Mouse (Mus musculus): ENCODE measurements around the gene Slc29a1. TPM values are rescaled to one million over a fixed set of nuclear protein-coding genes. Genes with fewer than 3 reads are reported as not detected.

Gene Slc29a1
- polyA plus RNA-seq, 1 experiment, result 52.9 TPM

DNA sequence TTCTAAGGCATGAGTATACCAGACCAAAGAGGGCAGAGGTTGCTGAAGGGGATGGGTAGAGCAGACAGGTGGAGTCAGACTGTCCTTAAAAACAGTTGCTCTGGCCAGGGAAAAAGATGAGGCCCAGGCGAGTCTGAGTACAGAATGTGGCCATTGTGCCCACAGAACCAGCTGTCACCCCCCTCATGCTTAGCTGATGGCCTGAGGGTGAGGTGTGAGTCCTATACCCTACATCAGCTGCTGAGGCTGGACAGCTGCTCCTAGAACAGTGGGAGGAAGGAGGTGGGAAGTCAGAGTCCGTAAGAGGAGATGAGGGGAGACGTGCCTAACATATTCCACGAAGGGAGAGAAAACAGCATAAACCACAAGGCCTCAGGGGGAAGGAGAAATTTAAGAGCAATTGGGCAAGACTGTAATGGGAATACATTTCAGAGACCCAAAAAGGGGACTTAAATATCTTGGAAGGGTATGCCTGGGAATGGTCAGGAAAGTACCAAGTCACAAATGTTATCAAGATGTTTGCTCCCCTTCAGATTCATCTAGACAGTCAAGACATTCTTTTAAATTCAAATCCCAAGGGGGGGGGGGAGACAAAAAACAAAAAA is 16.7 kb upstream of the Slc29a1 start:
- WGBS, result 81% methylated on average over 4 of the region's 4 CpGs
- DNase-seq (ENCODE audit: low read depth, low spot score), result no peak

GRCm38 (mm10) chr17:45612921-45613320 is 13.5 kb upstream of the Slc29a1 start:
- no peak for DNase-seq (ENCODE audit: low read depth, low spot score)

DNA sequence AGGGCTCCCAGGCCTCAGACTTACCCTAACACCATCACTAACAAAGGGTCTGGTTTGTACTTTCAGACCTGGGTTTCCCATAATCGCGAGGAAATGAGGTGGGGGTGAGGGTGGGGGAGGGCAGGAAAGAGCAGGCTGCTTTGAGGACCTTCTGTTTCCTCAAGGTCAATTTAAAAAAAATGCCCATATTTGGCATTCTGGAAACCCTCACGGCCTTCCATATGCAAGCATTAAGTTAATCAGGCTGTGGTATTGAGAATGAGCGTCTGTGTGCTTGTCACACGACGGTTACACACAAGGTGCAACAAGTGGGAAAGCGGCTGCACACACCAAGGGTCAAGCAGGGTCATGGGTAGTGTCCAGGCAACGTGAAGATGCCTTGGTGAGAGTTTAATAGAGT is 12.6 kb upstream of the Slc29a1 start:
- 81% methylated on average over 8 of the region's 8 CpGs for WGBS
- no peak for DNase-seq (ENCODE audit: low read depth, low spot score)

More at GRCm38 (mm10) chr17:45612921-45613320, 13.5 kb upstream of the Slc29a1 start:
- WGBS, result 70% methylated on average over 7 of the region's 7 CpGs

GRCm38 (mm10) chr17:45610144-45610866 is 10.9 kb upstream of the Slc29a1 start:
- WGBS, result 31% methylated on average over 5 of the region's 5 CpGs

DNA sequence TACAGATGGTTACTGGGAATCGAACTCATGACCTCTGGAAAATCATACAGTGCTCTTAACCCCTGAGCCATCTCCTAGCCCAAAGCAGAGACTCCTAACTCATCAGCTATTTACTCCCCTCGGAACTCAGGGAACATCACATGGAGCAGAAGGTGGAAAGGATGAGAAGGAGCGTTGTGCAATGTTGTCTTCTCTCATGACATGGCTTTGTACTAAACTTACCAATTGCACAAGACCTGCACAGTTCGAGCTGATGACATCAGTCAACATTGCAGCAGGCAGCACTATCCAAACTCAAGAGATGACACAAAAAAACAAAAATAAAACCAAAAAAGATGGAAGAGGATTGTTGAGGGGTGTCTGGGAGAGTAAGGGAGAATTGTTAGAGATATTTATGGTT is 9.0 kb upstream of the Slc29a1 start:
- 77% methylated on average over 4 of the region's 4 CpGs for WGBS
- DNase-seq (ENCODE audit: low read depth, low spot score), result no peak

More at GRCm38 (mm10) chr17:45610144-45610866, 10.9 kb upstream of the Slc29a1 start:
- no peak for DNase-seq (ENCODE audit: low read depth, low spot score)

DNA sequence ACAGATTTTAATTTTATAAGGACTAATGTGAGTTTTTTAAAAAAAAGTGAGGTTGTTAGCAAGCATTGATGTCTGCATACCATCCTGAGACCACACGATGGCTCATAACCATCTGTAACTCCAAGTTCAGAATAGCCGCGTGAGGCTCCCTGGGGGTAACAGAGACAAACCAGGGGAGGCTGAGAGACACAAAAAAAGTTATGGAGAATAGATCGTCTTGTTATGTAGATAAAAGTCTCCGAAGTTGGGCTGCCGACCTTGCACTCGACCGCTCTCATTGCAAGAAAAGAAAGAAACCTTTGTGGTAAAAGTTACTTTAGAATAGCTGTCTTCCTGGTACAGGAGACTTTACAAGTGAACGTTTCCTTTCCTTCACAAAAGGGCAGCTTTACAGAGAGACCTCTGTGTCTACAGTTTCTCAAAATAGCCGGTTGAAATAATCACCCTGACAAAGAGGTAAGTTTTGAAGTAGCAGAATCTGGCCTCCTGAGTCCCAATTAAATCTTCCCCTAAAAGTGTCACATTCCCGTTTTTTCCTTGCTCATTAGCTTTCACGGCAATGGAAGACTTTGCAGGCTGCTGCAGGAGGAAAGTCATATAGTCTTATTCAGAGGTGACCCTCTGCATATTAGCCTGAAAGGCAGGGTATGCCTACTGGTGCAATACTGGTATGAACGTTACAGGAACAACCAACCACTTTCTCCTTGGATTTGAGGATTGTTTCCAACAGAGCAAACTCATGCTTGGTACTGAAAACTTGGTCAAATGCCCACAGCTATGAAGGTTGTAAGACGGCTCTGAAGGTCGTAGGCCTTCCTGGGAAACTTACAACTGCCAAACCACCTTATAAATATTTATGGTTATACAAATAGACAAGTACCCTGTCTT is 7.8 kb upstream of the Slc29a1 start:
- DNase-seq (ENCODE audit: low read depth, low spot score), result no peak
- 62% methylated on average over 15 of the region's 15 CpGs for WGBS

DNA sequence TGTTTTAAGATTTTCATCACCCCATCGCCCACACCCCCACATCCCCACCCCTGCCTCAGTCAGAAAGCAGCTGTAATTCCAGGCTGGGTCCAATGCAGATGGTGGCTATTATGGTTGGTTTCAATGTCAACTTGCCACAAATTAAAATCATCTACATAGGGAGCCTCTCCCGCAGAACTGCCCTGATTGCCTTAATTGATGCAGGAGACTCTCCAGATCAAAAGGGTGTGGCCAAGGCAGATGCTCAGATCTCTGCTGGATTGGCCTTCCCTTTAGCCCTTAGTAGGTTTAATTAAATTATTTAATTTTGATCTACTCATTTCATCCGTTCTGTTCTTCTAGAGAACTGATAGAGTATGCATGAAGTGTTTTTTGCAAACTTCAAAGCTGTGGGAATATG is 3.6 kb upstream of the Slc29a1 start:
- DNase-seq (ENCODE audit: low read depth, low spot score), result no peak
- 85% methylated on average over 3 of the region's 3 CpGs for WGBS

DNA sequence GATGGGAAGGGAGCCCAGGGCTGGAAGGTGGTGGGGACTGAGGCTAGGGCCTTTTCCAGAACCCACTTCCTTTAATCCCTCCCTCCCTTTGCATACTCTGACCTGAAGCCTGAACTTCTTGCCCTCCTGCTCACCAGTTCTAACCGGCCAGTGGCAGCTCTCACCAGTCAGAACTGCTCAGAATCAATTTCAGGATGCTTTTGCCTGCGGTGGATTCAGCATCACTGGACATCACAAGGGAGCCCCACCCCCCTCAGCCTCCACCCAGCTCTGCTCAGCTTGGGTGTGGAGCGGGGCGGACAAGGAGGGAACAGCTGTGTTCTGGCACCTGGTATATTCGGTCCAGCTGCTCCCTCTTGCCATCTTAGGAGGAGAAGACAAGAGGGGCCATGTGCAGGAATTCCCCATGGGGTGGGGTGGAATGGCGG is 2.5 kb upstream of the Slc29a1 start, which contains the start of gene Mymx:
Mymx (minus strand) TSS at position 226 of the 428 bp plus-strand sequence.
- DNase-seq (ENCODE audit: low read depth, low spot score), result no peak

DNA sequence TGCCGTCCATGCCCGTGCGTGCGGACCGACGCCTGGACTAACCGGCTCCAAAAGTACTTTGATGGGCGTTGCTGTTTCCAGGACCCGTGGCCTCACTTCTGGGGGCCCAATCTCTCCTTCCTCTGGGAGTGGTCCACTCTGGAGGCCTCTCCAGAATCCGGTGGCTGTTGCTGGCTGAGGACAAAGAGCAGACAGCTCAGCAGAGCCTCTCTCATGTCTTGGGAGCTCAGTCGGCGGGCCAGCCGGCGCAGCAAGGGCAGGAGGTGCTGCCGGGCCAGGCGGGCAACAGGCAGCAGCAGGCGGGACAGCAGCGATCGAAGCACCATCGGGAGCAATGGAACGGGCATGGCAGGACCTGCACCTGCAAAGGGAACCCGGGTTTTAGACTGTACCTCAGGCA is 1.9 kb upstream of the Slc29a1 start:
- no peak for DNase-seq (ENCODE audit: low read depth, low spot score)
- WGBS, result 61% methylated on average over 22 of the region's 22 CpGs

More for the DNA sequence above, 2.5 kb upstream of the Slc29a1 start, which contains the start of gene Mymx:
- WGBS, result 36% methylated on average over 6 of the region's 6 CpGs

- DNase-seq (ENCODE audit: low read depth, low spot score), result no peak
- WGBS, result 85% methylated on average over 8 of the region's 8 CpGs
These were observed 861 bp upstream of the Slc29a1 start for GRCm38 (mm10) chr17:45600267-45600666.

DNA sequence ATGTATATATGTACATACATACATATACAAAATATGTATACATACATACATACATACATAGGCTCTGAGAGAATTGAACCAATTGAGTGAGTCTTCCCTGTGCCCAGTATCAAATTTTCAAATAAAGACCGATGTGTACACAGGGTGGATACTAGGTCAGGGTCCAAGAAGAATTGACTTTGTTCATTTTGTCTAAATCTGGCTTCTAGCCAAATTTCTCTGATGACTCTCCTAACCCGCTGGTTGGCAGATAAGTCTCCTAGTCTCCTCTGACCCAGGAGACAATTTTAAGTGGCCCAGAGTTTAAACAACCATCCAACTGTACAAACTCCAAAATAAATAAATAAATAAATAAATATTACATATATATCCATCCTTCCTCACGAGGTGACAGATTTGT is 515 bp downstream of the Slc29a1 start:
- DNase-seq (ENCODE audit: low read depth, low spot score), result no peak
- 15% methylated on average over 3 of the region's 3 CpGs for WGBS

- no peak for DNase-seq (ENCODE audit: low read depth, low spot score)
- 51% methylated on average over 2 of the region's 2 CpGs for WGBS
These were observed 1.0 kb downstream of the Slc29a1 start for GRCm38 (mm10) chr17:45598376-45598775.

- 10% methylated on average over 3 of the region's 3 CpGs for WGBS
- no peak for DNase-seq (ENCODE audit: low read depth, low spot score)
These were observed 1.6 kb downstream of the Slc29a1 start for GRCm38 (mm10) chr17:45597787-45598186.

GRCm38 (mm10) chr17:45596631-45597396 is 2.6 kb downstream of the Slc29a1 start:
- WGBS, result 26% methylated on average over 11 of the region's 11 CpGs
- no peak for DNase-seq (ENCODE audit: low read depth, low spot score)

GRCm38 (mm10) chr17:45595736-45596390 is 3.5 kb downstream of the Slc29a1 start:
- WGBS, result 15% methylated on average over 23 of the region's 23 CpGs
- DNase-seq (ENCODE audit: low read depth, low spot score), result no peak

- WGBS, result 2% methylated on average over 58 of the region's 58 CpGs
- DNase-seq (ENCODE audit: low read depth, low spot score), result no peak
These were observed 4.3 kb downstream of the Slc29a1 start for GRCm38 (mm10) chr17:45594881-45595735.

DNA sequence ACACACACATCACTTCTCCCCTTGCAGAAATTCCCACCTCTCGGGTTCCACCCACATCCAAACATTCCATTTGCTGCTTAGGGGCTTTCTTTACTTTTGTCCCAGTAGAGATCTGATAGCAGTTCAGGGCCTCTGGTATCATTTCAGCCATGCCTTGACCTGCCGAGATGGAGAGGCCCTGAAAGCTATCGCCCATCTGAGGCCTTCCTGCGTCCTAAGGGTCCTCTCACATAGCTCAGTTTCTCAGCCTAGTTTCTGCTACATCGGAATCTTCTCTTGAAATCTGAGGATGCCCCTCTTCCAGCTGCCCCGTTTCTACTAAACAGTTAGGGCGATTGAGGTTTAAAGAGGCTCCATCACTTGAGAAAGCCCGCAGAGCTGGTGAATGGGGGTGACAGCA is 5.2 kb downstream of the Slc29a1 start:
- no peak for DNase-seq (ENCODE audit: low read depth, low spot score)
- 68% methylated on average over 8 of the region's 8 CpGs for WGBS

DNA sequence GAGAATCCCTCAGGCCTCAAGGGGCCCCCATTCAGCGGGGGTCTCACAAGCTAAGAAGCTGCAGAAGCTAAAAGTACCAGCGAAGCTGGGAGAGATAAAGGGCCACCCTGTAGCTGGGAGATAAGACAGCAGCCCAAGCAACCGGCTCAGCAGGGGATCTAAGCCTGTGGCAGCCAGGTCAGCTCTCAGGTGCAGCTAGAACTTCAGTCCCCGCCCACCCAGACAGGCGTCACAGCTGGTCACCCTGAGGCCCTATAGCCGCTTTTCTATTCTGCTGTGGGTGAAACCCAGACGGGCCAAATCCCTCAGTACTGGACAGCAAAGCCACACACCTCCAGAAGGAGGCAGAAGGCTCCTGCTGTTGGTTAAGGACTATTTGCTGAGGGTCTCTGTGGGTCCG is 5.9 kb downstream of the Slc29a1 start:
- DNase-seq (ENCODE audit: low read depth, low spot score), result no peak
- WGBS, result 65% methylated on average over 8 of the region's 8 CpGs
